Mouse (Mus musculus) midbrain, postnatal 0 days (tissue): ENCODE results near the gene Fasl. TPM values are rescaled to one million over a fixed set of nuclear protein-coding genes. Genes with fewer than 3 reads are reported as not detected.

ENCODE experiments used
- ATAC-seq: fragments of 200-750 bp; cut with Nextera tagmentation; 2 replicates; pipeline ENCODE4 v1.8.0; 2017; ENCODE audit warnings: moderate number of reproducible peaks, mild to moderate bottlenecking, moderate TSS enrichment, moderate library complexity; ENCODE audit not compliant: low FRiP score
- DNase-seq: peaks from one replicate; pipeline ENCODE4 v3.0.0-alpha.2; 2015; ENCODE audit warnings: low spot score
- H3K27ac ChIP-seq: fragments of 300-500 bp; sonication (generic); 2 replicates; pipeline ENCODE4 v1.5.1; 2014; ENCODE audit warnings: low read depth, mild to moderate bottlenecking, low read length, mixed read lengths
- H3K27me3 ChIP-seq: fragments of 300-500 bp; sonication (generic); 2 replicates; pipeline ENCODE4 v1.6.1; 2014; ENCODE audit warnings: low read length, control low read depth, mixed read lengths; ENCODE audit not compliant: insufficient read depth
- H3K36me3 ChIP-seq: fragments of 300-500 bp; sonication (generic); 2 replicates; pipeline ENCODE4 v1.6.1; 2014; ENCODE audit warnings: low read length, control low read depth, mixed read lengths; ENCODE audit not compliant: insufficient read depth
- H3K4me1 ChIP-seq: fragments of 300-500 bp; sonication (generic); 2 replicates; pipeline ENCODE4 v1.6.1; 2014; ENCODE audit warnings: mild to moderate bottlenecking, control low read depth, antibody characterized with exemption, low read length, mixed read lengths; ENCODE audit not compliant: insufficient read depth
- H3K4me2 ChIP-seq: fragments of 300-500 bp; sonication (generic); 2 replicates; pipeline ENCODE4 v1.6.1; 2014; ENCODE audit warnings: low read depth, mild to moderate bottlenecking, low read length, mixed read lengths; ENCODE audit not compliant: poor library complexity, severe bottlenecking
- H3K4me3 ChIP-seq: fragments of 300-500 bp; sonication (generic); 2 replicates; pipeline ENCODE4 v1.5.1; 2014; ENCODE audit warnings: low read depth, mild to moderate bottlenecking, low read length, moderate library complexity
- H3K9ac ChIP-seq: fragments of 300-500 bp; sonication (generic); replicated peaks from 2 replicates; pipeline ENCODE4 v1.6.1; 2014; ENCODE audit warnings: mild to moderate bottlenecking, low read length, moderate library complexity, mixed read lengths; ENCODE audit not compliant: poor library complexity, severe bottlenecking
- H3K9me3 ChIP-seq: fragments of 300-500 bp; sonication (generic); 2 replicates; pipeline ENCODE4 v1.6.1; 2016; ENCODE audit warnings: low read length, control low read depth
- CTCF ChIP-seq: IDR thresholded peaks from 2 replicates; pipeline ENCODE4 v1.5.1; 2016; ENCODE audit warnings: antibody characterized with exemption, mild to moderate bottlenecking
- WGBS: fragments of 180-500 bp; shearing (Covaris S2); extraction: QIAGEN DNeasy Blood & Tissue Kit; methylation state at CpG from one replicate; pipeline ENCODE4 v1.1.7; 2014; 5-methylcytosine and 5-hydroxymethylcytosine counted together
- polyA plus RNA-seq: library from polyadenylated mRNA; unstranded; fragments of >200 nt; fragmentation: Nextera tagmentation; extraction: Ambion mirVana; gene quantifications from 2 replicates; pipeline ENCODE4 v1.2.1, GENCODE M21; 2015
- total RNA-seq: library from RNA; depleted of rRNA; stranded (reverse); fragments of >200 nt; gene quantifications from 2 replicates; pipeline ENCODE4 v1.2.3, GENCODE M21; 2014

Gene Fasl
- total and polyA plus RNA-seq, 2 experiments from 2014 or later = 0.05 to 0.46 TPM

DNA sequence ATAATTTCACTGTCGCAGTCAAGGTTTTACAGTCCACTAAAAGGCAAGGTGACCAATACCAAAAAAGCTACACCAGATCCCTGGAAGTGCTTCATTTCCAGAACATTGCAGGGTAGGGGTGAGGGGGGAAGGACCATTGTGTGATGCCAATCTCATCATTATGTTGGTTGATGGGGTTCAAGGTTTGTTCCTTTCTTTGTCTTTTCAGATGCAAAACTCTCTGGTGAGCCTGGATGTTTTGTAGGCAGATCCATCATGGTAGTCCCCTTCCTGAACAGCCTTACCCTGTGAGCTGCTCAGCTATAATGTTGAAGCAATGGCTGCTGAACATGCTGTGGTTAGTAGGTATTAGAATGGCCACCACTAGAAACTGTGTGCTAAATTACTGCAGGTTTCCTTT, 19.0 kb downstream of the Fasl start:
- no peak for TF ChIP-seq CTCF
- 98% methylated on average over 1 of the region's 1 CpGs for WGBS
- no peak for ATAC-seq

DNA sequence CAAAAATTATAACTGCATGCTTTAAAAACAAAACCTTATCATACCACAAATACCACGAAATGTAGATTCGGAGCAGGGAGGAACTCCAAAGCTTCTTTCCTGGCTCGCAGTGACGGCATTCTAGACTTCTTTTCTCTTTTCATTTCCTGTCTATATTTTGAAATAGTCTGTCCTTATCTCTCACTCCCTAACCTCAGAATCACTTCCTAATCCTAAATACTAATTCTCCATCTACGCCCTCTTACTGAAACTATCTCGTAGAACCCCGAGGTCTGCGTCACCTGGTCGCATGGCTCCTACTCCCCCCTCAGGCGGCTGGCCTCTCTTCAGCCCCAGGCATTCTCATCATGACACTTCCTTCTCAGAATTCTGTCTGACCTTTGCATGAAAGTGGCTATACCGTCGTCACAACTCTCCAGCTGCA, 21.2 kb downstream of the Fasl start:
- DNase-seq (no peak), ATAC-seq (no peak)
- no peak for TF ChIP-seq CTCF
- no peak overlapping the region for H3K27ac ChIP-seq
- H3K36me3 ChIP-seq = no peaks in the 10 kb centered on the region
- no peak overlapping the region for H3K9ac ChIP-seq
- no peaks in the 10 kb centered on the region for H3K27me3 ChIP-seq
- H3K9me3 ChIP-seq = no peaks in the 10 kb centered on the region
- H3K4me1 ChIP-seq = no peaks in the 10 kb centered on the region; the same call in 1 of the 2 replicates
- H3K4me2 ChIP-seq = no peak overlapping the region
- H3K4me3 ChIP-seq = no peak overlapping the region
- 70% methylated on average over 12 of the region's 12 CpGs for WGBS

More for the DNA sequence above, 19.0 kb downstream of the Fasl start:
- Histone ChIP-seq H3K27me3 (no peaks in the 10 kb centered on the region), H3K4me3 (no peak overlapping the region), H3K9me3 (no peaks in the 10 kb centered on the region), H3K36me3 (no peaks in the 10 kb centered on the region), H3K27ac (no peak overlapping the region), H3K4me2 (no peak overlapping the region), H3K9ac (no peak overlapping the region), H3K4me1 (no peaks in the 10 kb centered on the region; the same call in 1 of the 2 replicates)
- no peak for DNase-seq

DNA sequence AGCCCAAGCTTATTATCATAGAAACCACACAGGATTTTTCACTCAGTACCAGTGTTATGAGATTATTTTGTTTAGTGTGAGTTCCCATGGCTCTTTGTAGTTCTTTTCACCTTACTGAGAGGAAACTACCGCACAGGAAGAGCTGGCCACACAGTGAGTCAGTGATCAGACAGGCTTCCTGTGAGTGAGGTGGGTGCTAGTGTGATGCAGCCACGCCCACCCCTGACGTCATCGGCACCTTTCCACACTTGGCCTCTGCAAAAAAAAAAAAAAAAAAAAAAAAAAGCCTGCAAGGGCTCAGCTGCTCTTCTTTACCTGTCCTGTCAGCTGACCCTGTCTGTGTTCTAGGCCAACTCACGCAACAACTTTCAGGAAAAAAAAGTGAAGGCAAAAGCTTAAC, 21.6 kb downstream of the Fasl start:
- DNase-seq = no peak
- Histone ChIP-seq H3K9ac (no peak overlapping the region), H3K4me3 (no peak overlapping the region), H3K27me3 (no peaks in the 10 kb centered on the region), H3K36me3 (no peaks in the 10 kb centered on the region), H3K4me2 (no peak overlapping the region), H3K9me3 (no peaks in the 10 kb centered on the region), H3K27ac (no peak overlapping the region), H3K4me1 (no peaks in the 10 kb centered on the region; the same call in 1 of the 2 replicates)
- TF ChIP-seq CTCF = no peak
- no peak for ATAC-seq
- 60% methylated on average over 5 of the region's 5 CpGs for WGBS

DNA sequence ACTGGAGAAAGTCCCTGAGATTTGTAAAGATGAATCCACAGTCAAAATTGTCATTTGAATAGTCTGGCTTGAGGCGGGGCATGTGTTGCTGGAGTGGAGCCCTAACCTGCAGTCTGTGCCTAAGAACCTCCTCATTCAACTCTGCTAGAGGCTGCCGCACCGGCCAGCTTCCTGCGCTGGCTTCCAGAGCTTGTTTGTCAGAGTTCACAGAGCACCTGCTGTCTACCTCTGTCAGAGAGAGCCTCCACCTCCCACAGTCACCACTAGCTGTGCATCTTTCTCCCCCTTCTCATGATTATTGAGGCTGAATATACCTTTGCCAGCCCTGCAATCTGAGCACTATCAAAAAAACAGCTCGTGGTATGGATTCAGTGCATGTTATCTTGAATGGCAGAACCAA, 22.4 kb downstream of the Fasl start:
- 44% methylated on average over 5 of the region's 5 CpGs for WGBS

DNA sequence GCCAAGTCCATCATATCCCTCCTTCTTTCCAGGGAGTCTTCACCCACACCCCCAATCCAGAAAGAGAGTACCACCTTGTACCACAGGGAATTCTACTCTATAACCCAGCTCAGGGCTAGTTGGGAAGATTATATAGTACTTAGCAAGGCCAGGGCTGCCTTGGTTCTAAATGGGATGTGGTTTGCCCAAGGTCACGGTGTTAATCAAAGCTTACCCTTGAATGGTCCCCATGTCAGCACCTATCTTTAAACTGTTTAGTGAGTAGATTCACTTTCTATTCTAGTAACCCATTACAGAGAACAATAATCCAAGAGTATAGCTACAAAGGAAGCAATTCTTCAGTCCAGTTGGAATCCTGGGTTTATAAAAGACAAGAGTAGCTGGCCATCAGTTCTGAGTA, 23.3 kb downstream of the Fasl start:
- H3K9me3 ChIP-seq = no peaks in the 10 kb centered on the region
- H3K27ac ChIP-seq = no peak overlapping the region
- H3K9ac ChIP-seq = no peak overlapping the region
- DNase-seq (no peak), ATAC-seq (no peak)
- no peaks in the 10 kb centered on the region for H3K27me3 ChIP-seq
- H3K4me3 ChIP-seq = no peak overlapping the region
- no peak for TF ChIP-seq CTCF
- H3K4me2 ChIP-seq = no peak overlapping the region
- H3K4me1 ChIP-seq = no peaks in the 10 kb centered on the region; the same call in 1 of the 2 replicates
- H3K36me3 ChIP-seq = no peaks in the 10 kb centered on the region
- 96% methylated on average over 1 of the region's 1 CpGs for WGBS

More for the DNA sequence above, 22.4 kb downstream of the Fasl start:
- no peak overlapping the region for H3K4me2 ChIP-seq
- no peaks in the 10 kb centered on the region for H3K27me3 ChIP-seq
- H3K9me3 ChIP-seq = no peaks in the 10 kb centered on the region
- no peak overlapping the region for H3K27ac ChIP-seq
- no peak overlapping the region for H3K4me3 ChIP-seq
- ATAC-seq (no peak), DNase-seq (no peak)
- H3K9ac ChIP-seq = no peak overlapping the region
- no peaks in the 10 kb centered on the region; the same call in 1 of the 2 replicates for H3K4me1 ChIP-seq
- no peak for TF ChIP-seq CTCF
- no peaks in the 10 kb centered on the region for H3K36me3 ChIP-seq

DNA sequence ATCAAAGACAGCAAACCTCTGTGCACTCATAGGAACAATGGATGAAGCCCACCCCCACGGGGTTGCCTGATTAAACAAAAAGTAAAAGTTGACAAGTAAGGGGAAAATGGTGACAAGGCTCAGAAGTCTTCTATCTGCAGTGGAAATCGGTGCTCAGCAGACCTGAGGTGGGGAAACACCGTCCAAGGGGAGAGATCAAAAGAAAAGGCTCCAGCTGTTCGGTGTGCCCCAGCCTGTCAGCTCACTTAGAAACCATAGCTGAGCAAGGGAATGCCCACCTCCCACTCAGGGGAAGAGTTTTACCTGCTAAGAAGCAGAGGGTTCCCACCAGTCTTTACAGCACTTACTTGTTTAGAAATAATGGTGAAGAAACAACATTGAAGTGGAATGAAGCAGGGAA, 26.7 kb downstream of the Fasl start:
- TF ChIP-seq CTCF = no peak
- no peaks in the 10 kb centered on the region for H3K27me3 ChIP-seq
- ATAC-seq (no peak), DNase-seq (no peak)
- H3K9ac ChIP-seq = no peak overlapping the region
- H3K4me3 ChIP-seq = no peak overlapping the region
- H3K4me1 ChIP-seq = no peaks in the 10 kb centered on the region; the same call in 1 of the 2 replicates
- H3K9me3 ChIP-seq = no peaks in the 10 kb centered on the region
- no peak overlapping the region for H3K4me2 ChIP-seq
- 30% methylated on average over 4 of the region's 4 CpGs for WGBS
- H3K27ac ChIP-seq = no peak overlapping the region
- no peaks in the 10 kb centered on the region for H3K36me3 ChIP-seq
